Mouse (Mus musculus) C2C12 (cell line): ENCODE data around the gene Gm43552.

Source experiments
- CEBPB ChIP-seq: IDR thresholded peaks from one replicate; pipeline ENCODE4 v1.6.1; 2011; ENCODE audit warnings: low read depth, mild to moderate bottlenecking, control low read depth, moderate library complexity
- CTCF ChIP-seq: IDR thresholded peaks from one replicate; pipeline ENCODE4 v1.5.1; 2011; ENCODE audit not compliant: control insufficient read depth, insufficient read depth, insufficient read length
- FOSL1 ChIP-seq: IDR thresholded peaks from one replicate; pipeline ENCODE4 v1.8.0; 2011; ENCODE audit warnings: mild to moderate bottlenecking, low read length; ENCODE audit not compliant: poor library complexity, insufficient read depth, severe bottlenecking
- MAX ChIP-seq: IDR thresholded peaks from one replicate; pipeline ENCODE4 v1.6.1; 2011; ENCODE audit warnings: mild to moderate bottlenecking, control low read depth
- MYOD1 ChIP-seq: IDR thresholded peaks from one replicate; pipeline ENCODE4 v1.6.1; 2011; ENCODE audit warnings: low read depth; ENCODE audit not compliant: control insufficient read depth, insufficient read length
- MYOG ChIP-seq: IDR thresholded peaks from one replicate; pipeline ENCODE4 v1.6.1; 2011; ENCODE audit not compliant: control insufficient read depth, insufficient read length; ENCODE audit errors: extremely low read depth
- USF1 ChIP-seq: IDR thresholded peaks from one replicate; pipeline ENCODE4 v1.6.1; 2011; ENCODE audit warnings: low read depth, mild to moderate bottlenecking, control low read depth, moderate library complexity

DNA sequence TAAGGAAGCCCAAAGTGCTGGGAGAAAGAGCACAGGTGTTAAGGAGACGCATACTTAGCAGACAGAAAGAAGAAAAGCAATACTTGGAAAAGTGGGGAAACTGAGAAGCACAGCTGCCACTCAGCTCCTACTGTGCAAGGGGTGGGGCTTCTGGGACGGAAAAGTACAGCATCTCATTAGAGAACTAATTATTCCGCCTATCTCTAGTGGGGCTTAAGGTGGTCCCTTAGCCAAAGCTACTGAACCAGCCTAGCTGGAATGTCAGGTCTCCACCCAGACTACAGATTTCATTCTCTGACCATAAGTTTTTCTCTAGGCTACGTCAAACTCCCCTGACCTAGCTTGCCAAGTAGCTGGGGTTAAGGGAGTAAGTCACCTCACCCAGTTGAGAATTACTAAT lies 41.9 kb upstream of the Gm43552 start:
- TF ChIP-seq USF1 (no peak), CTCF (no peak), MYOD1 (no peak), MAX (no peak), FOSL1 (no peak), CEBPB (no peak), MYOG (no peak)
